Mouse (Mus musculus) hindbrain, embryonic 16.5 days (tissue): ENCODE results near the gene Asap3. TPM values are rescaled to one million over a fixed set of nuclear protein-coding genes. Genes with fewer than 3 reads are reported as not detected.
A peak's percentile ranks its signal among the peaks of the same experiment; 100 is the strongest.

Experiments
- ATAC-seq: fragments of 200-750 bp; cut with Nextera tagmentation; 2 replicates; pipeline ENCODE4 v1.8.0; 2017; ENCODE audit warnings: moderate TSS enrichment, moderate library complexity
- H3K27ac ChIP-seq: fragments of 300-500 bp; sonication (generic); 2 replicates; pipeline ENCODE4 v1.5.1; 2014; ENCODE audit warnings: low read depth, mild to moderate bottlenecking, control low read depth, low read length, moderate library complexity
- H3K27me3 ChIP-seq: fragments of 300-500 bp; sonication (generic); replicated peaks from 2 replicates; pipeline ENCODE4 v1.6.1; 2014; ENCODE audit warnings: low read length; ENCODE audit not compliant: control insufficient read depth, insufficient read depth
- H3K36me3 ChIP-seq: fragments of 300-500 bp; sonication (generic); 2 replicates; pipeline ENCODE4 v1.6.1; 2014; ENCODE audit warnings: mild to moderate bottlenecking, low read length, moderate library complexity, mixed read lengths; ENCODE audit not compliant: control insufficient read depth, insufficient read depth
- H3K4me1 ChIP-seq: fragments of 300-500 bp; sonication (generic); 2 replicates; pipeline ENCODE4 v1.6.1; 2014; ENCODE audit warnings: low read depth, low read length; ENCODE audit not compliant: control insufficient read depth, insufficient read depth
- H3K4me2 ChIP-seq: fragments of 300-500 bp; sonication (generic); 2 replicates; pipeline ENCODE4 v1.6.1; 2014; ENCODE audit warnings: mild to moderate bottlenecking, low read length, control low read depth, moderate library complexity
- H3K4me3 ChIP-seq: fragments of 300-500 bp; sonication (generic); 2 replicates; pipeline ENCODE4 v1.5.1; 2014; ENCODE audit warnings: mild to moderate bottlenecking, low read length, control low read depth, moderate library complexity
- H3K9ac ChIP-seq: fragments of 300-500 bp; sonication (generic); 2 replicates; pipeline ENCODE4 v1.6.1; 2014; ENCODE audit warnings: low read depth, mild to moderate bottlenecking, control low read depth, low read length, moderate library complexity
- H3K9me3 ChIP-seq: fragments of 300-500 bp; sonication (generic); 2 replicates; pipeline ENCODE4 v1.6.1; 2014; ENCODE audit warnings: mild to moderate bottlenecking, low read length, moderate library complexity; ENCODE audit not compliant: control insufficient read depth
- WGBS: fragments of 180-500 bp; shearing (Covaris S2); extraction: QIAGEN DNeasy Blood & Tissue Kit; methylation state at CpG from one replicate; pipeline ENCODE4 v1.1.7; 2014; 5-methylcytosine and 5-hydroxymethylcytosine counted together
- polyA plus RNA-seq: library from polyadenylated mRNA; unstranded; fragments of >200 nt; fragmentation: Nextera tagmentation; extraction: Ambion mirVana; gene quantifications from 2 replicates; pipeline ENCODE4 v1.2.1, GENCODE M21; 2015

Gene Asap3
- polyA plus RNA-seq, 1 experiment from 2014 or later = 6.2 TPM

GRCm38 (mm10) chr4:136193571-136193970 is 12.6 kb upstream of the Asap3 start:
- Histone ChIP-seq H3K4me1 (no peaks in the 10 kb centered on the region), H3K27me3 (no peaks in the 10 kb centered on the region), H3K9ac (no peak overlapping the region), H3K4me2 (no peak overlapping the region), H3K9me3 (no peaks in the 10 kb centered on the region), H3K36me3 (no peaks in the 10 kb centered on the region), H3K4me3 (no peak overlapping the region), H3K27ac (no peak overlapping the region)
- ATAC-seq = no peak
- WGBS = 82% methylated on average over 3 of the region's 3 CpGs

DNA sequence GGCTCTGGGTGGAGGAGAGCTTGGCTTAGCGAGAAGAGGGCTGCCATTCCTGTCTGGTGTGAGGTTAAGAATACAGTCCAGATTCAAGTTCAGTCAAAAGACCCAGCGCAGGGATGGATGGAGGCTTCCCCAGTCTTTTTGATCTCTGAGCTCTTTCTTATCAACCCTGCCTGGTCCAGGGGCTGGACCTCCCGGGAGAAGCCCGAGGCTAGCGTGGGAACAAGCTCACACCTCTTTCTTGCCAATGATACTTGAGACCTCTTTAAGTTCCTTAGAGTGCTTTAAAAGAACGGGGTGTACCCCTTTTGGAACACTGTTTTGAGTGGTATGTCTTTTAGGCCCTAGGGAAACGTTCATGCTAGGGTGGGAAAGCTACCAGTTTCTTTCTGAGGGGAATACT is 11.1 kb upstream of the Asap3 start:
- 72% methylated on average over 7 of the region's 7 CpGs for WGBS
- Histone ChIP-seq H3K9ac (no peak overlapping the region), H3K36me3 (no peaks in the 10 kb centered on the region), H3K27me3 (no peaks in the 10 kb centered on the region), H3K27ac (no peak overlapping the region), H3K4me1 (no peaks in the 10 kb centered on the region), H3K4me2 (no peak overlapping the region), H3K4me3 (no peak overlapping the region), H3K9me3 (no peaks in the 10 kb centered on the region)
- ATAC-seq = no peak

DNA sequence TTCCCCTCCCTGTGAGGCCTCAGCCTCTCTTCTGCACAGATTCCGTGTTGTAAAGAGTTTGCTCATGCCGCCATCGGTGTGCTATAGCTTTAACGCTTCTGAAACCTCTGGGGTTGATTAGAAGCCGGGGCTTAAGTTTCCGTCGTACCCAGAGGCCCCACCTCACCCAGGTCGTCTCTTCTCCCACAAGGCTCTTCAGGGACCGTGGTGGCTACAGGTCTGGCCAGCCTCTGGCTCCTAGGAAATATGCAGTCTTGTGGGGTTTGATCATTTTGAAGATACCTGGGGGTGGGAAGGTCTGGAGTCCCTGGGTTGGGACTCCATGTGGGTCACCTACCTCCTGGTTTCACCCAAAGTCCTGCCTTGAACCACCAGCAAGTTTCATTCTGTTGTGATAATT is 10.5 kb upstream of the Asap3 start:
- Histone ChIP-seq H3K27ac (no peak overlapping the region), H3K4me1 (no peaks in the 10 kb centered on the region), H3K4me3 (no peak overlapping the region), H3K4me2 (no peak overlapping the region), H3K9ac (no peak overlapping the region), H3K36me3 (no peaks in the 10 kb centered on the region), H3K27me3 (no peaks in the 10 kb centered on the region), H3K9me3 (no peaks in the 10 kb centered on the region)
- no peak for ATAC-seq
- WGBS = 72% methylated on average over 9 of the region's 9 CpGs

DNA sequence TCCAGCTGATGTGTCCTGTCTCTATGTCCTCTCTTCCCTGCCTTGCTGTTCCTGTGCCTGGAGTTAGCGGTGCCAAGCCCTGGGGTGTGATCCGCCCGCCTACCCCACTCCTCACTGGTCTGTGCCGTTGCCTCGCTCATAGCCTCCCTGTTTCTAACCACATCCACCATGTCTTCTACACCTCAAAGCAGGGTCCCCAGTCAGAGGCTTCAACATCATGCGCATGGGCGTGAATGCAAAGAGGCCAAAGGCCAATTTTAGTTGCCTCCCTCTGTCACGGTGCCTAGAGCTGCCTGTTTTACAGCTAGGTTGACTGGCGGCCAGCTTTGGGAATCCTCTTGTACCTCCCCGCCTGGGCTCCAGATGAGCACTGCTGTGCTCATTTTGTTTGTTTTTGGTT is 10.0 kb upstream of the Asap3 start:
- H3K27ac ChIP-seq = no peak overlapping the region
- no peaks in the 10 kb centered on the region for H3K4me1 ChIP-seq
- ATAC-seq = no peak
- no peak overlapping the region for H3K4me3 ChIP-seq
- H3K36me3 ChIP-seq = no peaks in the 10 kb centered on the region
- H3K9me3 ChIP-seq = no peaks in the 10 kb centered on the region
- H3K27me3 ChIP-seq = no peaks in the 10 kb centered on the region
- H3K4me2 ChIP-seq = no peak overlapping the region
- no peak overlapping the region for H3K9ac ChIP-seq
- 71% methylated on average over 10 of the region's 10 CpGs for WGBS

DNA sequence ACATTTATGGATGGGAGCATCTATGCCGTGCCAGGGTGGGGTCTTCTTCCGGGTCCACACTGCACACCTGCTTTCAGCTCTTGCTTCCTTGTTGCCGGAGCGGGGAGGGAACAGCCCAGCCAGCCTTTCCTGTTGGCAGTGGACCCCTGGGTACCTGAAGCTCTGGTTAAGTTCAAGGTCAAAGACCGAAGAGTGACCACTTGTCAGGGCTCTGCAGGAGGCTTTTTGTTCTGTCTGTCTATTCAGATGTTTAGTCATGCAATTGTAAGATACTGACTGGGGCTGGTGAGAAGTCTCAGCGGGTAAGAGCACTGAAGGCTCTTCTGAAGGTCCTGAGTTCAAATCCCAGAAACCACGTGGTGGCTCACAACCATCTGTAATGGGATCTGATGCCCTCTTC is 7.3 kb upstream of the Asap3 start:
- no peaks in the 10 kb centered on the region for H3K9me3 ChIP-seq
- no peak overlapping the region for H3K4me3 ChIP-seq
- no peaks in the 10 kb centered on the region for H3K36me3 ChIP-seq
- H3K27me3 ChIP-seq = no peaks in the 10 kb centered on the region
- ATAC-seq = no peak
- no peaks in the 10 kb centered on the region for H3K4me1 ChIP-seq
- H3K27ac ChIP-seq = no peak overlapping the region
- no peak overlapping the region for H3K9ac ChIP-seq
- no peak overlapping the region for H3K4me2 ChIP-seq
- WGBS = 68% methylated on average over 7 of the region's 7 CpGs

GRCm38 (mm10) chr4:136199562-136200292 is 6.4 kb upstream of the Asap3 start:
- 0 out of 2 replicates have a peak, but pooled peaks have one; percentile 22 for ATAC-seq
- Histone ChIP-seq H3K9me3 (no peaks in the 10 kb centered on the region), H3K4me1 (no peaks in the 10 kb centered on the region), H3K36me3 (no peaks in the 10 kb centered on the region), H3K4me2 (no peak overlapping the region), H3K4me3 (no peak overlapping the region), H3K9ac (no peak overlapping the region), H3K27me3 (no peaks in the 10 kb centered on the region), H3K27ac (no peak overlapping the region)
- 30% methylated on average over 9 of the region's 9 CpGs for WGBS

GRCm38 (mm10) chr4:136202509-136202908 is 3.7 kb upstream of the Asap3 start:
- Histone ChIP-seq H3K4me1 (peaks cover 9% of the 10 kb centered on the region), H3K27ac (no peak overlapping the region), H3K9me3 (no peaks in the 10 kb centered on the region), H3K27me3 (no peaks in the 10 kb centered on the region), H3K36me3 (no peaks in the 10 kb centered on the region), H3K4me2 (no peak overlapping the region), H3K4me3 (no peak overlapping the region), H3K9ac (no peak overlapping the region)
- WGBS = 3% methylated on average over 9 of the region's 9 CpGs
- ATAC-seq = no peak

DNA sequence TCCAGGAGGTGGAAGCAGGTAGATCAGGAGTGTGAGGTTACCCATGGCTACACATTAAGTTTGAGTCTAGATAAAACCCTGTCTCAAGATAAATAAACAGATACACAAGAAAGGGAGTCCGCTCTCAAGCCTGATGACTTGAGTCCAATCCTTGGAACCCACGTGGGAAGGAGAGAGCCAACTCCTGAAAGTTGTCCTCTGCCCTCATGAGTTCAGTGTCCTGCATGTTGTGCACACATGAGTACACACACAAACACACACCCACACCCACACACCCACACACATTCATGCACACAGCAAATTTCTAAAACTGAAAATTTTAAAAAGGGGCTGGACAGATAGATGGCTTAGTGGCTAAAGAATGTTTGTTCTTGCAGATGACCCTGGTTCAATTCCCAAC is 1.4 kb upstream of the Asap3 start:
- Histone ChIP-seq H3K4me3 (no peak overlapping the region), H3K9ac (no peak overlapping the region), H3K4me2 (no peak overlapping the region), H3K9me3 (no peaks in the 10 kb centered on the region), H3K27ac (no peak overlapping the region), H3K4me1 (peaks cover 9% of the 10 kb centered on the region), H3K36me3 (no peaks in the 10 kb centered on the region), H3K27me3 (peaks cover 2% of the 10 kb centered on the region; the same call in 1 of the 2 replicates)
- 80% methylated on average over 2 of the region's 2 CpGs for WGBS
- ATAC-seq = no peak

DNA sequence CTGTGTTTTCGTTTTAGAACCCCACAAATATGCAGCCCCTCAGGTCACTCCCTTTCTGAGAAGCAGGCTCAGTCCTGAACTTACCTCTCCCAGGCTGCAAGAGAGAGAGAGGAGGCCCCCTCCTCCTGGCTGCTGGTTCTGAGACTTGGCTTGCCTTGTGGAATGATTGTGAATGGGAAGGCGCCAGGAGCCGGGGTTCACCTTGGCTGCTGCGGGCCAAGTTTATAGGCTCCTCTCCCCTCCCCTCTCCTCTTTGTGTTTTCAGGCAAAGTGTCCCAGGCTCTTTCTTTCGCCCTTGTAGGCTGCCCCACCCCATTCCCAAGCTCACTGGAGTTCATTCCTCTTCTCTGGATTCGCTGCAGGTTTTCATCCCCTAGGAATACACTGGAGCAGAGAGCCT is 778 bp downstream of the Asap3 start:
- Histone ChIP-seq H3K27me3 (peaks cover 2% of the 10 kb centered on the region; the same call in 1 of the 2 replicates), H3K4me1 (peaks cover 9% of the 10 kb centered on the region), H3K27ac (no peak overlapping the region), H3K36me3 (no peaks in the 10 kb centered on the region), H3K9ac (peak overlapping the region; percentile 76), H3K4me3 (peak overlapping the region; percentile 57), H3K9me3 (no peaks in the 10 kb centered on the region), H3K4me2 (peak overlapping the region; percentile 98)
- no peak for ATAC-seq
- 5% methylated on average over 6 of the region's 6 CpGs for WGBS
